Mouse (Mus musculus) c-Kit-positive CD71-negative TER-119-negative erythroid progenitor cells, embryonic 14.5 days (primary cell): ENCODE measurements around the gene Tiam1.

Experiments used
- DNase-seq: peaks from one replicate; pipeline ENCODE4 v3.0.0-alpha.2; 2013; ENCODE audit warnings: low read depth

Gene Tiam1

DNA sequence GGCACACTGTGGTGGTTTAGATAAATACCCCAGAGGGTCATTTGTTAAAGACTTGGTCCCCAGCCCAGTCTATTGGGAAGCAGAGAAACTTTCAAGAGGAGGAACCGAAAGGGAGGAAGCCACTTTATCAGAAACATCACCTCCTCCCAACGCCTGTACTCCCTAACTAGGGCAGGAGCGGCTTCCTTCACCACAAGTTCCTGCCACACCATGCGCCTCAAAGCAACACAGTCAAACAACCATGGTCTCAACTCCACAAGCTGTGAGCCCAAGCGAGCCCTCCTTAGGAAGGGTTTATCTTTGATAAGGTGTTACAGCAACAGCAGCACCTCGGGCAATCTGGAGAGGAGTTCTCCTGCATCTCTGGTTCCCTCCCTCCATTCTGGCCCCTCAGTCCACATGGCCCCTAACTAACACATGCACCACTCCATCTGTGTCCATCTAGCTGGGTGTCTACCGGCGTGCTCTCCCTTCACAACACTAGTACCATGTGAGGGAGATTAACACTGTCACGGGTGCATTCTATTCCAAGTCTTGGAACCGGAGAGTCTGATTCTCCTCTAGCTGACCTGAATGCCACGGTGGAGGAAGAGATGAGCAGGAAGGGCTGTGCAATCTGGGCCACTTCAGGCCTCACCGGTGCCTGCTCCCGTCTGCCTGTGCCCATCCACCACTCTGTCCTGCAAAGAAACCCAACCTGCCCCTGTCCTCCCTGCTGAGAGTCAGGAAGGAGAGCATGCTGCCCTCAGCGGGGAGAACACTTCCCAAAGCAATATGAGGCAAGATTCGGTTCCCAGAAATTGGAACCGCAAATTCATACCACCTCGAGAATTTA, 149.4 kb downstream of the Tiam1 start:
- no peak for DNase-seq

DNA sequence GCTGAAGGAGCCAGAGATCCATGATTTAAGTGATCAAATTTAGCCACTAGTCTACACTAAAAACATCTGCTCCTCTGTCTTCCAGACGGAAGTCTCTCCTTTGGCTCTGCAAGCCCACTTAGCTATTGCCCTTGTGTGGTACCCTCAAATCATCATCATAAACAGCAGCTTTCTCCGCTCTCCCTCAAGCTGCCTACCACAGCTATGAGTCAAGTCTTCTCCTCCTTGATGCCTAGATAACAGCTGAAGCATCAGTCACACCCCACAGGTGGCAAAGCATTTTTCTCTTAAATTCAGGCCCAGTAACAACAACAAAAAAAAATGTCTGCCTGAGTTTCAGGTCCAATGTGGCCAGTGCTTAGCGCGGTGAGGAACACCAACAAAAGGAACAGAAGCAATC, 150.1 kb downstream of the Tiam1 start:
- DNase-seq = no peak

DNA sequence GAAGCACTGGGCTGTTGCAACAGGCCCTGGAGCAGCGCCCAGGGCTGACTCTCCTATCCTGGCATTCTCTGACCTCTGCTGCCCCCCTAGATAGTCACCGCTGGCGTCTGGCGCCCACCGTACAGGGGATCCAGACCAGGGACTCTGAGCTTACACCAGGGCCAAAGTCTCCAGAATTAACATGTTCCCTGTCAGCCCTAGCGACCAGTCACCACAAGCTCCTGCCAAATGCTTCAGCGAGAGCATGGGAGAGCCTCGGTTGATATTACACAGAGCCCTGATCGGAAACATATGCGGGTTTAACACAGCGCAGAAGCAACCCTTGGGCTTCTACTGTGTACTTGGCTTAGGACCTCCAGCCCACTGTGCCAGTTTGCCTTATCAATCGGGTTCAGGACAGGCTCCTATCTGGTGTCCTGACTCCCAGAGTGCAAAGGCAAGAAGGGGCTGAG, 151.8 kb downstream of the Tiam1 start:
- no peak for DNase-seq

DNA sequence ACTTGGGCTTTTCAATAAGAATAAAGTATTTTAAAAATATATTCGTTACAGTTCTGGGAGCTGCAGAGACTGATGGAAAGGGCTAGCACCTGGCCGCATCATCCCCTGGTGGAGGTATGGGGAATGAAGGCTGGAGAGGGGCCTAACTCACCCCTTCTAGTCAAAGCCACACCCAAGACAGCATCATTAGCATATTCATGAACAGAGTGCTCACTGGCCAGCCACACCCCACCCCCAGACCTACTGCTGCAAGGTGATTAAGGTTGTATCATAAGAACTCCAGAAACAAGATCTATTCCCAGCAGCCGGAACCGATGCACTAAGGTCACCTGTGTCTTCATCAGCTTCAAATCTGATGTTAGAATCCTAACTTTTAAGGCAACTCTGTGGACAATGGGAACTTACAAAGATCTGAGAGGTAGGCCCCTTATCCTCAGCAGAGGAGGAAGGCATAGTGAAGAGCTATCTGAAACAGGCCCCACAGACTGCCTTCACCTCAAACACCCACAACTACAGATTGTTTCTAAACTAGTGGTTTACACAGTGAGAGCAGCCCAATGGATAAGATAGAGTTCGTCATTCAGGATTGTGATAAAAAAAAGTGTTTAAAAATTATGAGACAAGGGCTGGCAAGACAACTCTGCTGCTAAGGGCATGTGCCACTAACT, 153.1 kb downstream of the Tiam1 start:
- no peak for DNase-seq

DNA sequence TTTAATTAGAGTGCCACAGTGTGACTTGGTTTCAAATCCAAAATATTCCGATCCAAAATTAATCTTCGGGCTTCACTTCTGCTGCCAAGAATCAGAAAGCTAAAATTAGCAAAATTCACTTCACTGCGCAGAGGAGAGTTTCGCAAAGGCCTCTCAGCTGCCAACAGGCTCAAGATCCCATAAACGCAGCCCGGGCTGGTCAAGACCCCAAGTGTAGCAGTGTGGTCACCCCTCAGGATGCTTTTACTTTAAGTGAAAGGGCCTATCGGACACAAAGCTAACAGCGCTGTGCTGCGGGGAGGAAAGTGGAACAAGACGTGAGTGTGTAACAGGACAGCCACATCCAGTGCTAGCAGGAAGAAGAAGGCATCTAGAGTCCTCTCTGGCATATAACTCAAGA, 153.8 kb downstream of the Tiam1 start:
- no peak for DNase-seq

DNA sequence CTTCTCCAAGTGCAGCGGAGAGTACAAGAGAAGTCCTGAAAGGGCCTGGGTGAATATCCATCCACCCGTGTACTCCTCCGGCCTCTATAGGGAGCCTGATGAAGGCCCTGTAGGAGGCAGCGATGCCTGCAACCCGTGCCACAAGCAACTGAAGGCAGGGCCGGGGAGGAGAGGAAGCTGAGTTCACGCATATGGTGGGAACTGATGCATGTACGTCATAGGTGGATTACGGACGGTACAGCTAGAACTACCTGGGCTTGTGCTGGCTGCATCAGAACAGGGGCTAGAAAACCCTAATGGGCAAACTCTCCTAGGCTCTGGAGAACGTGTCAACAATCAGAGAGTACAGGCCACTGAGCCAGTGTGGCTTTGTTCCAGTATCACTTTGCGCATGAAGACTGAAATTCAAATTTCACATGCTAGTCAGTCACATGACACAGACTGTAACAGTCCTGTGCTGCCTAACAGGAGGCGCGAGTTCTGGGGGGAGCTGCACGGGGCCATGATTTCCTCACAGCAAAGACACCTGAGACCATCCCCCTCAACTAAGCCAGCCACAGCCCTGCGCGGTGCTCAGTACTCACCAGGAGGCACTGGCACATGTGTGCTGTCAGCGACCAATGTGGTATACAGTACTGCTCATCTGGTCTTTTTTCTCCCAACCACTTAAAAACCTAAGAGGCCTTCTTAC, 156.8 kb downstream of the Tiam1 start:
- no peak for DNase-seq

DNA sequence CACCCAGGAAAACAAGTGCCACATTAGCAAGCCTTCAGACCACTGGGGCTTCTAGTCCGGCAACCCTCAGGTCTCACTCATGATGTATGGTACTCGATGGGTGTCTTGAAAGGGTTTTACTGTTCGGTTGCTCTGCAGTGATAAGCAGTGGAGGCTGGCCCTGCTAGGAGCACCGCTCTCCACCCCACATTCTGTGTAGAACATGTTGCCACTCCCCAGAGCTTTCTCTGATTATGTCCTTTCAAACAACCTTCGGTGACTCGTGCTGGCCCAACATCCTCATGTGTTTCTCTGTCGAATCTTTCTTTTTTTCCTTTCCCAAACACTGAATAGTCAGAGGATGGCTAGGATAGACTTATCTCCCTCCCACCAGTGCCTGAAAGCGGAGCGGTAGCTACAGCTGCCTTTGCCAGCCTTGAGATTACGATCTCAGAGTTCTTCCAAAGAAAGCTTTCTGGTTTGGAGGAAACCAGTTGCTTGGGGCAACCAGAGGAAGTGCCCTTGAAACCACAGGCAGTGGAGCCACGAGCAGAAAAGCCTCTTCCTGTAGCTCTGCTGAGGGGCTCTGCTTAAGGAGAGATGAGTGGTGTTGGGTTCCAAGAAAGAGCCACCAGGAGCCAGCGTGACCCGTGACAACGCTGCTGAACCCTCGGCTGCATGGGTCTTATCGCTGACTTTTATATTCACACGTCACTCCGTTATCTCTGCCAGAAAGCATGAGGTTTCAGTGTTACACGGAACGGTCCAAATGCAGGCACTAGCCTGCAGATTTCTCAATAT, 157.7 kb downstream of the Tiam1 start:
- DNase-seq = peak; percentile 37

DNA sequence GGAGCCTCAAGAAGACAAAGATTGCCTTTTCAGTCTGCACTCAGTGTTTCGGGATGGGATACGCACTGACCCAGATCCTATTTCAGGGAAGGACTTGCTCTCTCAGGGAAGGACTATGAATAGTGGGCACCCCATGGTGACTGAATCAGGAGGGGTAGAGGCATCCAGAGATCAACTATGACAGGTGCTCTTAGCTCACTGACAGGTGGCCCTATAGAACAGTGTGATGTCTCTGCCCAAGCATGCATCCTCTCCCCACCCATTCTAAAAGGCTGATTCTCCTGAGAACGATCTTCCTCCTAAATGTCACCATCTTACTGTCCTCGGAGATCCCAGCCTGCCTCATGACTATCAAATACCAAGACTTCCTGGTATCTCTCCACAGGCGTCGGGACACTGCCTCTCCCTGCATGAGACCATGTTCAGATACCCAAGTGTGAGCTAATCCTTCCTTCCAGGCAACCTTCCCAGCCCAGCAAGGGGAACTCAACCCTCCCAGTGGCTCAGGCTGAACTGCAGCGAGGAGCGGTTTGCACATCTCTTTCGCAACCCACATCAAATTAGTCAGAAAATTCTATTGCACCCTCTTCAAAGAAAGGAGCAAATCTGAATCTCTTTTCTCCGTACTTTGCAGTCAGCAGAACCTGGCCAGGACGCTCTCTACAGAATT, 163.4 kb downstream of the Tiam1 start:
- DNase-seq = no peak

DNA sequence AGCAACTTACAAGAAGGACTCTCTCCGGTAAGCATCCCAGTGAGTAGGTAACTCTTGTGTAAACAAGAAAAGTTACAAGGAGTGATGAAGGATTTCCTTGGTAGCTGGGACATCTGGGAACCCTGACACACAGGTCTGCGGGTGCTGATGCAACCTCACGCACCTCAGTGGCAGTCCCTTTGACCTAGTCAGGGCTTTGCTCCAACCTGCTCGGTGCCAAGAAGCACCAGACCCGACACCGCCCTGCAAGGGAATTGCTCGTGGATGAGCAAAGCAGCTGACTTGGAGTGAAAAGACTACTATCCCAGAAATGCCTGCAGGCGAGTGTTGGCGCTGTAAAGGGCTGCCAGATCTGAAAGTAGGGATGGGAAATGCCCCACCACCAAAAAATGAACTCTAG, 168.1 kb downstream of the Tiam1 start:
- DNase-seq = no peak

DNA sequence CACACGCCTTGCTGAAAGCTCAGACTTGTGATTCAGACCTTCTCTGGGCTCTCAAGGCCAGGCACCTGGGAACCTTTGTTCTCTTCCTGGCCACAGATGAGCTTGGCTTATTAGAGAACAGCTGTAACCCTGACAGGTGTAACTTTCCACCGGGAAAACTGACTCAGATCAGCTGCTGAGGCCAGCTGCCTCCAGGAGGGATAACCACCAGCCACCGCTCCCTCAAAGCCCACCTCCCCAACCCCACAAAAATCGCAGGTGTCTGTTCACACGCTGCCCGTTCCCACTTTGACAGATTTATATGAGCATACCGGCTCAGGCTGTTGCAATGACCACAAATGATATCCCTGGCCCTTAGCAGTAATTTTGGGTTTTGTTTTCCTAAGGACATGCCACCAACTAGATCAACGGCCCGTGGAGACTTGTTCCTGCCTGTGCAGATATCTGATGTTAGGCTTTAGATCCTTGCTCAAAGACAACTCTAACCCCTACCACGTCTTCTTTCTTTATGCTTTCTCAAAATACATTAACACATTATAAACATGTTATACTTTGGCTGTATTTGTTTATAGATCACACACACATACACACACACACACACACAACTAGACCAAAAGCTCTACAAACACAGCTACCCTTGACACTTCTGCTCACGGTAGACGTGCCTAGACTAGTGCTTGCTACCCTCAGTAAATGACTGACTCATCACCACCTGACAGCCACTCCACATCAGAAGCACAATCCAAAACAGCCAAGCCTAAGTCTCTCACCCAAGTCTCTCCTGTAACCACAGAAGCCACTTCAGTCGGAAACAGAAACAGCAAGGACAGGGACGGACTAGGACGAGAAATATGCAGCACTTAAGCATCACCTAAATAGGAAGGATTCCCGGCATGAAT, 169.5 kb downstream of the Tiam1 start:
- DNase-seq = no peak

DNA sequence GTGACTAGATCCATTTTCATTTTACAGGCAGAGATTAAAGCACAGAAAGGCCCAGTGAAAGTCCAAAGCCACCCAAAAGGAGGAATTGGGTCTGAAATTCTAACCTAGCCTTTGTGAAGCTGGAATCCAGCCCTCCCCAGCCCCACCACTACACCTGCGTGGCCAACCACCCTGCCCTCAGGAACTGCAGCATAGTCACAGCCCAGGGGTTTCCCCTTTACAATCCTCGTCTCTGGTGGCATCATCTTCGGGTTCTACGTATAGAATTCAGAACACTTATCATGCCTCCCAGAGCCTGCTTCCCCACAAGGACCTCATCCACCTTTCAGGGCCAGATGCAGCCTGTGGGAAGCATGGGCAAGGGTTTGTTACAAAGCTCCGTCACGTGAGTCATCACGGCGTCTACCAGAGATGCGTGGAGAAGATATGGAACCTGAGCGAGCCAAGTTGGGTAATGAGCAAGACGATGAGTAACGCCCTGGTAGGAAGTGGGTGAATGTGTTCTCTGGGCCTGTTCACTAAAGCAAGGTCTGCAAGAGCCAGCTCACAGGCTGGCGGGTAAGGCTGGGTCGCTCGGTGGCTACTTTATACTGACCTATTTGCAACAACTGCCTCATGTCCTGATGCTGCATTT, 170.6 kb downstream of the Tiam1 start:
- DNase-seq = peak; percentile 53

DNA sequence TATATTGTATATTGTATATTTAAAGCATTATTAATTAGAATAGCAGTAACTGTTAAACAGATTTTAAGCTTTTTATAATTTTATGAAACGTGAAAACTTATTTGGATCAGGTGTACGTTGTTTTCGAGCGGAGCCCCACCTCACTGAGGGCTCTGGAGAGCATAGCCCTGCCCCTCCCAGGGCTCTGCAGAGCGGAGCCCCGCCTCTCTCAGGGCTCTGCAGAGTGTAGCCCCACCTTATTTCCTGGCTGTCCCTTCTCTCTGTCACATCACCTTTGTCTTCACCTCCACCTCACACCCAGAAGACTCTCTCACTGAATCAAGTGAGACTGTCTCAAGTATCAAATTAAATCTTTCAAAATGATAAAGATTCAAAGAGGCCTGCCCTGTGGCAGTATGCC, 171.6 kb downstream of the Tiam1 start:
- no peak for DNase-seq

DNA sequence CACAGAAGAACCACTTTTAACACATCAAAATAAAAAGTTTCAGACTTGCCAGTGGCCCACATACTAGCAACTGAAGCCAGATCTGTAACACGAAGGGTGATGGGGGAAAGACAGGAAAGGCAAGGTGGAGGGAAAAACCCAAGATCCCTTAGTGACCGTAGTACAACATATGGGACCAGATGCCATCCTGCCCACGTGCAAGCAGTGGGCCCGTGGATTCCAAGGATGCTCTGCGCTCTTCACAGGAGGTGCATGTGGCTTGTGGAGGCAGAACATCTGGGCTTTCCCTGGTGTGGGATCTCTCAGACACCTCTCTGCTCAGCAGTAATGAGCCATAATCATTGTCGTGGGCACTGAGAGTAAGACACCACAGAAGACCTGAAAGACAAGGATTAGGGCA, 175.5 kb downstream of the Tiam1 start:
- DNase-seq = no peak

DNA sequence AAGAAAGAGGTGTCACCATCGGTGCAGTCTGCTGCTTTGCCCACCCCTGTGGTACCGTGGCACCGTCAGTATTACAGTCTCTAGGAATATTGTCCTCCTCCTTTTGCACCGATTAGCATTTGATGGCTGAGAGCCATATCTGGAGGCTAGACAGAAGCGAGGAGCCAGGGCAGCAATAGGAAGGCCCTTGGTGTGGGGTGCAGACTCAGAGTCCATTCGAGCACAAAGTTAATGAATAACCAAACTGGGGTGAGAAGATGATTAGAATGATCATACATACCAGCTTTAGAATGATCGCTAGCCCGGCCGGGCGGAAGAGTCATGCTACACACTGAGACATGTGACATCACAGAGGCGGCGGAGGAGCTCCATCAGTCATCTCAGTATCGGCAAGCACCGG, 180.7 kb downstream of the Tiam1 start:
- no peak for DNase-seq

DNA sequence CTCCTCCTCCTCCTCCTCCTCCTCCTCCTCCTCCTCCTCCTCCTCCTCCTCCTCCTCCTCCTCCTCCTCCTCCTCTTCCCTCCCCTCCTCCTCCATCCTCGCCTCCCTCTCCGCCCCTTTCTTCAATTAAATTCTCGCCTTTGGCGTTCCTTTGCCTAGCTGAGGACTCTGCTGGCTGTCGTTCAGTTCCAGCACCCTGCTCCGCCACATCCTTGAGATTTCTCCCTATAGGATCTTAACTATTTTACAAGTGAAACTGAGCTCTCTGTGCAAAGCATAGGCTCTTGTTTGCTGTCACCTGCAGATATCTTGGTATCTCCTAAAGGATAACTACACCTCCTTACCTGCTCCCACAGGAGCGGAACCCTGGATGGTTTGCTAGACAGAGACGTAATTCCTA, 182.7 kb downstream of the Tiam1 start:
- no peak for DNase-seq

DNA sequence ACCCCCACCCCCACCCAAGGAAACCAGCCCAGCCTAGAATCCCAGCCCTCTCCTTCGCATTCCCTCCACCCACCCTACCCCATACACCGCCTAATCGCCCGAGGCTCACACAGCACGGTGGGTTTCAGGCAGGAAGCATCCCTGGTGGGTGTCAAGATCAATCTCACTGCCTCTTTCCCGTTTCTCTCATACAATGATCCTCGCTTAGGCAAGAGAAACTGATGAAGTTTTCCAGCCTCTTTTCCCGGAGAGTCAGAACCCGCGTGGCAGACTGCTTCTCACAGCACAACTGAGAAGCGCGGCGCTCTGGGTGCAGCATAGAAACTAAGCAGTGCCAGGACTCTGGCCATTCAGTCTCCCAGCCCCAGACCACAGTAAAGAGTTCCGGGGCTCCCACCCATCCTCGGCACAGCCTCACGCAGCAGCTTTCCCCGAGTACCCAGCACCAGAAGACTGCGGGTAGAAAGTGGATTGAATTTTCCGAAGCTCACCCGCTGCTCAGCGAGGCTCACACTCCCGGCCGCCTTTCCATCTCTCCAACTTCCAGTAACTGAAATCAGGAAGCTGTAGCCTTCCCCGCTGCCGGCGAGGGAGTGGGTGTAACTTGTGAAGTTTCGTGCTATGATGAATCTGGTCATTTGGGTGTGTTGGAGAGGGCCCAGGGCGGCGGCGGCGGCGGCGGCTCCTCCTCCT, 183.2 kb downstream of the Tiam1 start:
- DNase-seq = no peak

DNA sequence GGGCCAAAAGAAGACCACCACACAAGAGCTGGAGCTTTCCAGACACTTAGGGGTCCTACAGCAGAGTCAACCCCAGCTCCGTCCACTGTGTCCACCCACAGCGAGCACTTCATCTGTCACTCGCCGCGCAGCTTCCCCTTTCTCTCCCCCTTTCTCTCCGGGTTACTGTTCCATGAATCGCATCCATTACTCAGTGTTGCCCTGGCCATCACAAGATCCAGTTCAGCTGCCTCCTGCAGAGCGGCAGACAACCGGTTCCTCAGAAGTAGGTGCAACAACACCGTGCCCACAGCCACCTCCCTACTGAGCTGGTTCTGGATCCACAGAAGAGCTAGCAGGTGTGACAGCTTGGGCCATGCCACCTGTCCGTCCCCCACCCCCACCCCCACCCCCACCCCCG, 184.6 kb downstream of the Tiam1 start:
- DNase-seq = no peak

DNA sequence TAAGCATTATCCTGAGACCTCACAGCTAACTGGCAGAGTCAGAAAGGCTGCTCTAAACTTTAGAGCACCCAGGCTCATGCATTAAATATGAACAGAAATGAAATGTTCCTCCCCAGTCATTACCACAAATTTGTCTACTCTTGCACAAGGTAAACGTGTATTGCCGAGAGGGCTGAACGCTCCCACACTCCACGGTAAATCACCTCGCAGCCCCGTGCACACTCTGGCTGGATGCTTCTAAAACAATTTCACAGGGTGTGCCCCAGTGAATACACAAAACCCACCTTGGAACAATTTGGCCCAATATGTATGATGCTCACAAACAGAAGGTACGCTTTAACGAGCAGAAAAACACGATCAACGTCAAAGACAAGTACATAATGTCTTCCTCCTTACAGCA, 185.5 kb downstream of the Tiam1 start:
- DNase-seq = no peak

DNA sequence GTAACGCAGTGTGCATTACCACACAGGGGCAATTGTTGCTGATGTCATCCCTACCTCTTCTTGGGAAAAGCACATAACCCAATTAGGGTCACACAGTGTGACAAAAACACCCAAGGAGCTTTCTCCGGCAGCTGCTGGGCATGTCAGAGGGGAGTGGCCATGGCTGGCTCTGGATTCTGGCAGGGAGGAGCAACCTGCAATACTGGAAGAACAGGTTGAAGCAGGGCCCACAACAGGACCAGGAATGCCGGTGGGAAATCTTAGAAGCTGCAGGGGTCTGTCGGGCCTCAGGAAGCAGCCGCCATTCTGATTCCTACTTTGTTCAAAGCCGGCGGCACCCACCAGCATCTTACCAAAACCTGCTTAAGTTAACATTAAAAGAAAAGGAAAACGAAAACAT, 189.0 kb downstream of the Tiam1 start:
- DNase-seq = no peak

DNA sequence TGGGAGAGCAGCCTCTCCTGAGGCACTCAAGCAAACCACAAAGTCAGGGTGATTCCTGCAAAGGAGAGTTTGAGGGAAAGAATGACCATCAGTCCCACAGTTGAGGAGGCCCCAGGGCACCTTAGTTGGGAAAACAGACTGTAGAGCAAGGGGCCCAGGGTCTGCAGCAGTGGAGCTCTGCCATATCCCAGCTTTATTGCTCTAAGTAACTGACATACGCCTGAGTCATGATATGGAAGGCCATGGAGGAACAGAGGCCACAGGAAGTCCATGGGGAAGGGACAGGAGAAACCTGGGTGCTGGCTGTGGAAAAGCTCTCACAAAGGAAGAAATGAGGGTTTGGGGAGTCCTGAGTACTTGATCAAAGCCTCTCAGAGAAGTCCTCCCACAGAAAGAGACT, 189.5 kb downstream of the Tiam1 start:
- no peak for DNase-seq
